Mouse (Mus musculus) ES-Bruce4 (cell line): ENCODE data around the gene Snd1. TPM values are rescaled to one million over a fixed set of nuclear protein-coding genes. Genes with fewer than 3 reads are reported as not detected.

ENCODE experiments used
- H3K27ac ChIP-seq: 2 replicates; pipeline ENCODE4 v1.5.1; 2012; ENCODE audit warnings: low read length, inconsistent platforms; ENCODE audit not compliant: insufficient read depth
- H3K27me3 ChIP-seq: 2 replicates; pipeline ENCODE4 v1.6.1; 2012; ENCODE audit warnings: mild to moderate bottlenecking, low read length, inconsistent platforms; ENCODE audit not compliant: control insufficient read depth, poor library complexity, insufficient read depth, severe bottlenecking
- H3K36me3 ChIP-seq: 2 replicates; pipeline ENCODE4 v1.6.1; 2012; ENCODE audit warnings: inconsistent platforms, mild to moderate bottlenecking, low read length, moderate library complexity; ENCODE audit not compliant: control insufficient read depth, poor library complexity, insufficient read depth, severe bottlenecking
- H3K4me1 ChIP-seq: one replicate; pipeline ENCODE4 v1.8.1; 2011; ENCODE audit warnings: low read length; ENCODE audit not compliant: control insufficient read depth, insufficient read depth
- H3K4me3 ChIP-seq: 2 replicates; pipeline ENCODE4 v1.5.1; 2011; ENCODE audit warnings: low read depth, mild to moderate bottlenecking, low read length
- H3K9ac ChIP-seq: 2 replicates; pipeline ENCODE4 v1.6.1; 2012; ENCODE audit warnings: low read depth, mild to moderate bottlenecking, inconsistent platforms; ENCODE audit not compliant: poor library complexity, severe bottlenecking
- H3K9me3 ChIP-seq: replicated peaks from 2 replicates; pipeline ENCODE4 v1.6.1; 2012; ENCODE audit warnings: mild to moderate bottlenecking, low read length, inconsistent platforms; ENCODE audit not compliant: control insufficient read depth, poor library complexity, insufficient read depth, severe bottlenecking
- CTCF ChIP-seq: IDR thresholded peaks from one replicate; pipeline ENCODE4 v1.8.1; 2011; ENCODE audit warnings: low read depth, low read length
- EP300 ChIP-seq: IDR thresholded peaks from 2 replicates; pipeline ENCODE4 v1.6.1; 2011; ENCODE audit warnings: low read depth, low read length; ENCODE audit not compliant: insufficient read depth
- POLR2A ChIP-seq: IDR thresholded peaks from one replicate; pipeline ENCODE4 v1.8.1; 2011; ENCODE audit warnings: low read length; ENCODE audit not compliant: insufficient read depth
- polyA plus RNA-seq: library from polyadenylated mRNA; stranded (reverse); fragments of >200 nt; gene quantifications from 2 replicates; pipeline ENCODE4 v1.2.4, GENCODE M21; 2011; ENCODE audit warnings: low read depth; ENCODE audit not compliant: missing spikeins, insufficient read depth, insufficient read length

The Snd1 gene
- polyA plus RNA-seq, 1 experiment: 155 TPM

GRCm38 (mm10) chr6:28833380-28833822, 358.5 kb downstream of the Snd1 start:
- Histone ChIP-seq H3K9ac (no peak overlapping the region), H3K36me3 (no peaks in the 10 kb centered on the region), H3K4me3 (peak overlapping the region; percentile 19; the same call in 1 of the 2 replicates), H3K27me3 (peaks cover 4% of the 10 kb centered on the region; the same call in 1 of the 2 replicates), H3K9me3 (no peaks in the 10 kb centered on the region), H3K27ac (no peak overlapping the region), H3K4me1 (no peaks in the 10 kb centered on the region)
- TF ChIP-seq EP300 (no peak), POLR2A (no peak), CTCF (no peak)

- H3K27ac ChIP-seq: no peak overlapping the region
- peaks cover 4% of the 10 kb centered on the region; the same call in 1 of the 2 replicates for H3K27me3 ChIP-seq
- no peaks in the 10 kb centered on the region for H3K9me3 ChIP-seq
- H3K9ac ChIP-seq: no peak overlapping the region
- no peak overlapping the region for H3K4me3 ChIP-seq
- no peaks in the 10 kb centered on the region for H3K4me1 ChIP-seq
- no peaks in the 10 kb centered on the region for H3K36me3 ChIP-seq
- TF ChIP-seq CTCF (no peak), EP300 (no peak), POLR2A (no peak)
Measured at GRCm38 (mm10) chr6:28834046-28834445, 359.1 kb downstream of the Snd1 start.

GRCm38 (mm10) chr6:28836600-28836999, 361.7 kb downstream of the Snd1 start:
- Histone ChIP-seq H3K9ac (no peak overlapping the region), H3K4me1 (no peaks in the 10 kb centered on the region), H3K27ac (no peak overlapping the region), H3K36me3 (no peaks in the 10 kb centered on the region), H3K4me3 (no peak overlapping the region), H3K27me3 (peaks cover 4% of the 10 kb centered on the region; the same call in 1 of the 2 replicates), H3K9me3 (no peaks in the 10 kb centered on the region)
- TF ChIP-seq EP300: no peak
- TF ChIP-seq POLR2A: no peak
- no peak for TF ChIP-seq CTCF

- TF ChIP-seq EP300 (no peak), CTCF (no peak), POLR2A (no peak)
- Histone ChIP-seq H3K27me3 (no peaks in the 10 kb centered on the region), H3K27ac (no peak overlapping the region), H3K4me1 (no peaks in the 10 kb centered on the region), H3K4me3 (no peak overlapping the region), H3K9ac (no peak overlapping the region), H3K9me3 (no peaks in the 10 kb centered on the region), H3K36me3 (no peaks in the 10 kb centered on the region)
Measured at GRCm38 (mm10) chr6:28841569-28841968, 366.6 kb downstream of the Snd1 start.

GRCm38 (mm10) chr6:28842375-28843276, 367.7 kb downstream of the Snd1 start:
- Histone ChIP-seq H3K4me1 (no peaks in the 10 kb centered on the region), H3K9me3 (no peaks in the 10 kb centered on the region), H3K27me3 (no peaks in the 10 kb centered on the region), H3K9ac (no peak overlapping the region), H3K4me3 (no peak overlapping the region), H3K36me3 (no peaks in the 10 kb centered on the region), H3K27ac (no peak overlapping the region)
- no peak for TF ChIP-seq CTCF
- no peak for TF ChIP-seq EP300
- TF ChIP-seq POLR2A: no peak

- Histone ChIP-seq H3K9me3 (no peaks in the 10 kb centered on the region), H3K4me3 (no peak overlapping the region), H3K36me3 (no peaks in the 10 kb centered on the region), H3K27me3 (no peaks in the 10 kb centered on the region), H3K4me1 (no peaks in the 10 kb centered on the region), H3K9ac (no peak overlapping the region), H3K27ac (no peak overlapping the region)
- TF ChIP-seq CTCF: no peak
- TF ChIP-seq POLR2A: no peak
- TF ChIP-seq EP300: no peak
Measured at GRCm38 (mm10) chr6:28845610-28846009, 370.7 kb downstream of the Snd1 start.
